Mouse (Mus musculus): ENCODE data around the gene Tmem184b. TPM values are rescaled to one million over a fixed set of nuclear protein-coding genes. Genes with fewer than 3 reads are reported as not detected.

Tmem184b gene
- polyA plus RNA-seq, 1 experiment from 2014 or later = 64.3 TPM

- no peak overlapping the region for H3K4me2 ChIP-seq (replicated peaks; ENCODE audit: low read depth, low read length)
- H3K27me3 ChIP-seq (ENCODE audit: control insufficient read depth, insufficient read depth, low read length) = no peaks in the 10 kb centered on the region
- no peak for ATAC-seq (ENCODE audit: insufficient number of reproducible peaks, insufficient read depth, low FRiP score, low read depth)
- 48% methylated on average over 11 of the region's 11 CpGs for WGBS
- H3K4me3 ChIP-seq (ENCODE audit: low read depth, low read length) = no peak overlapping the region
- H3K36me3 ChIP-seq (ENCODE audit: control insufficient read depth, insufficient read depth, low read length) = no peaks in the 10 kb centered on the region
- H3K9me3 ChIP-seq (ENCODE audit: control insufficient read depth, low read depth, low read length) = no peaks in the 10 kb centered on the region
- peaks cover 24% of the 10 kb centered on the region; the same call in 1 of the 2 replicates for H3K4me1 ChIP-seq (ENCODE audit: control insufficient read depth, insufficient read depth, low read length)
- H3K27ac ChIP-seq (ENCODE audit: low read length) = peak overlapping the region; percentile 72; the same call in 1 of the 2 replicates
- H3K9ac ChIP-seq (replicated peaks; ENCODE audit: low read depth, low read length) = no peak overlapping the region
Measured at GRCm38 (mm10) chr15:79322281-79322990, 80.9 kb downstream of the Tmem184b start.

- H3K27me3 ChIP-seq (ENCODE audit: control insufficient read depth, insufficient read depth, low read length) = no peaks in the 10 kb centered on the region
- H3K4me2 ChIP-seq (replicated peaks; ENCODE audit: low read depth, low read length) = no peak overlapping the region
- H3K9me3 ChIP-seq (ENCODE audit: control insufficient read depth, low read depth, low read length) = no peaks in the 10 kb centered on the region
- WGBS = 49% methylated on average over 5 of the region's 5 CpGs
- peak overlapping the region; percentile 72; the same call in 1 of the 2 replicates for H3K27ac ChIP-seq (ENCODE audit: low read length)
- no peak for ATAC-seq (ENCODE audit: insufficient number of reproducible peaks, insufficient read depth, low FRiP score, low read depth)
- H3K4me3 ChIP-seq (ENCODE audit: low read depth, low read length) = no peak overlapping the region
- peaks cover 20% of the 10 kb centered on the region; the same call in 1 of the 2 replicates for H3K4me1 ChIP-seq (ENCODE audit: control insufficient read depth, insufficient read depth, low read length)
- H3K9ac ChIP-seq (replicated peaks; ENCODE audit: low read depth, low read length) = no peak overlapping the region
- no peaks in the 10 kb centered on the region for H3K36me3 ChIP-seq (ENCODE audit: control insufficient read depth, insufficient read depth, low read length)
Measured at GRCm38 (mm10) chr15:79321733-79322190, 81.6 kb downstream of the Tmem184b start.

- Histone ChIP-seq H3K4me1 (ENCODE audit: control insufficient read depth, insufficient read depth, low read length) (no peaks in the 10 kb centered on the region), H3K9ac (replicated peaks; ENCODE audit: low read depth, low read length) (no peak overlapping the region), H3K27me3 (ENCODE audit: control insufficient read depth, insufficient read depth, low read length) (no peaks in the 10 kb centered on the region), H3K9me3 (ENCODE audit: control insufficient read depth, low read depth, low read length) (no peaks in the 10 kb centered on the region), H3K27ac (ENCODE audit: low read length) (no peak overlapping the region), H3K36me3 (ENCODE audit: control insufficient read depth, insufficient read depth, low read length) (0 out of 2 replicates have a peak, but pooled peaks cover 3% of the 10 kb centered on the region), H3K4me3 (ENCODE audit: low read depth, low read length) (no peak overlapping the region), H3K4me2 (replicated peaks; ENCODE audit: low read depth, low read length) (no peak overlapping the region)
- 72% methylated on average over 8 of the region's 8 CpGs for WGBS
- ATAC-seq (ENCODE audit: insufficient number of reproducible peaks, insufficient read depth, low FRiP score, low read depth) = no peak
Measured at GRCm38 (mm10) chr15:79313848-79314369, 89.5 kb downstream of the Tmem184b start.

MicroRNAs encoded within 50 kb of the gene (microRNA counts, 519-probe panel; counts per million panel counts)
- microRNA mmu-miR-1943 = 1,875 counts per million, percentile 17 among the panel's probes with 10 or more counts

Small RNA genes lying within 50 kb of the gene (microRNA-seq; reads per million reads assigned to microRNA genes)
- 1.6 reads per million for gene Mir1943

Other genes starting within 250 kb of the Tmem184b start
- gene Sox10, start 238.3 kb downstream of the Tmem184b start, polyA plus RNA-seq (2014; fragmentation: Nextera tagmentation; extraction: Ambion mirVana) = 16.8 TPM in 2 replicates
- gene Pick1, start 174.4 kb downstream of the Tmem184b start, polyA plus RNA-seq (2014; fragmentation: Nextera tagmentation; extraction: Ambion mirVana) = 28.7 and 33.1 TPM in 2 replicates
- 0.93 and 1.3 TPM in 2 replicates for gene Gm49486, start 174.2 kb downstream of the Tmem184b start, polyA plus RNA-seq (2014; fragmentation: Nextera tagmentation; extraction: Ambion mirVana)
- 0.18 and 0.19 TPM in 2 replicates for gene Slc16a8, start 148.8 kb downstream of the Tmem184b start, polyA plus RNA-seq (2014; fragmentation: Nextera tagmentation; extraction: Ambion mirVana)
- 5.9 and 8.6 TPM in 2 replicates for gene Baiap2l2, start 118.0 kb downstream of the Tmem184b start, polyA plus RNA-seq (2014; fragmentation: Nextera tagmentation; extraction: Ambion mirVana)
- 16.6 and 17.4 TPM in 2 replicates for gene Pla2g6, start 75.2 kb downstream of the Tmem184b start, polyA plus RNA-seq (2014; fragmentation: Nextera tagmentation; extraction: Ambion mirVana)
- 4.2 and 6.1 TPM in 2 replicates for gene Maff, start 56.9 kb downstream of the Tmem184b start, polyA plus RNA-seq (2014; fragmentation: Nextera tagmentation; extraction: Ambion mirVana)
- 64.3 and 70.3 TPM in 2 replicates for gene Csnk1e, start 52.0 kb upstream of the Tmem184b start, polyA plus RNA-seq (2014; fragmentation: Nextera tagmentation; extraction: Ambion mirVana)
- not detected in 2 replicates for gene Kcnj4, start 101.7 kb upstream of the Tmem184b start, polyA plus RNA-seq (2014; fragmentation: Nextera tagmentation; extraction: Ambion mirVana)
- gene Kdelr3, start 112.8 kb upstream of the Tmem184b start, polyA plus RNA-seq (2014; fragmentation: Nextera tagmentation; extraction: Ambion mirVana) = 82.3 and 83.9 TPM in 2 replicates
- gene Ddx17, start 143.2 kb upstream of the Tmem184b start, polyA plus RNA-seq (2014; fragmentation: Nextera tagmentation; extraction: Ambion mirVana) = 106 and 113 TPM in 2 replicates
- gene Dmc1, start 201.5 kb upstream of the Tmem184b start, polyA plus RNA-seq (2014; fragmentation: Nextera tagmentation; extraction: Ambion mirVana) = 2.8 and 3.8 TPM in 2 replicates

All from stomach, embryonic 14.5 days (tissue).